Mouse (Mus musculus) thymus, postnatal 4 days (tissue): Measurements from ENCODE around the gene Acap2.

Experiments
- DNase-seq: peaks from one replicate; pipeline ENCODE4 v3.0.0; 2021

Acap2 gene

DNA sequence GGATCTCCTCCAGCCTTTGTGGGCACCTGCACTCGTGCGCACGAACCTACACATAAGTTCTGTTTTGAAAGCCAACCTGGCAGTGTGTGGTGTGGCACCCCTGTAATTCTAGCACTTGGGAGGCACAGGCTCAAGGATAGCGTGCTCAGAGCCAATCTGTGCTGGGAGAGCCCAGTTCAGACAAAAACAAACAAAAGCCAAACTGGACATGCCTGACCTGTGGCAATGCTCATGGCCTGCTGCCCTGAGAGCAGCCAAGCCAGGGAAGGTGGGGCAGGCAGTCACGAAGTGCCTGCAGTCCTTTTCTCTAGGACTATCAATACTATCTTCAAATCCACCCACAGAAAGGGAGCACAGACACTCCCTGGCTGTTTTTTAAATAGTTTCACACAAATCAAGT lies 157.9 kb downstream of the Acap2 start:
- no peak for DNase-seq
